Mouse (Mus musculus) brain, embryonic 14.5 days (tissue): ENCODE results near the gene Ube2e1.

Experiments used
- CTCF ChIP-seq: fragments of 200-500 bp; IDR thresholded peaks from 2 replicates; pipeline ENCODE4 v1.5.1; 2012; ENCODE audit warnings: inconsistent platforms, mild to moderate bottlenecking, moderate library complexity, borderline replicate concordance; ENCODE audit not compliant: insufficient read depth, insufficient read length; ENCODE audit errors: extremely low read depth
- POLR2A ChIP-seq: fragments of 200-500 bp; IDR thresholded peaks from 2 replicates; pipeline ENCODE4 v1.6.1; 2012; ENCODE audit warnings: mild to moderate bottlenecking, inconsistent platforms, borderline replicate concordance; ENCODE audit not compliant: poor library complexity, insufficient read depth, insufficient read length, severe bottlenecking; ENCODE audit errors: extremely low read depth

DNA sequence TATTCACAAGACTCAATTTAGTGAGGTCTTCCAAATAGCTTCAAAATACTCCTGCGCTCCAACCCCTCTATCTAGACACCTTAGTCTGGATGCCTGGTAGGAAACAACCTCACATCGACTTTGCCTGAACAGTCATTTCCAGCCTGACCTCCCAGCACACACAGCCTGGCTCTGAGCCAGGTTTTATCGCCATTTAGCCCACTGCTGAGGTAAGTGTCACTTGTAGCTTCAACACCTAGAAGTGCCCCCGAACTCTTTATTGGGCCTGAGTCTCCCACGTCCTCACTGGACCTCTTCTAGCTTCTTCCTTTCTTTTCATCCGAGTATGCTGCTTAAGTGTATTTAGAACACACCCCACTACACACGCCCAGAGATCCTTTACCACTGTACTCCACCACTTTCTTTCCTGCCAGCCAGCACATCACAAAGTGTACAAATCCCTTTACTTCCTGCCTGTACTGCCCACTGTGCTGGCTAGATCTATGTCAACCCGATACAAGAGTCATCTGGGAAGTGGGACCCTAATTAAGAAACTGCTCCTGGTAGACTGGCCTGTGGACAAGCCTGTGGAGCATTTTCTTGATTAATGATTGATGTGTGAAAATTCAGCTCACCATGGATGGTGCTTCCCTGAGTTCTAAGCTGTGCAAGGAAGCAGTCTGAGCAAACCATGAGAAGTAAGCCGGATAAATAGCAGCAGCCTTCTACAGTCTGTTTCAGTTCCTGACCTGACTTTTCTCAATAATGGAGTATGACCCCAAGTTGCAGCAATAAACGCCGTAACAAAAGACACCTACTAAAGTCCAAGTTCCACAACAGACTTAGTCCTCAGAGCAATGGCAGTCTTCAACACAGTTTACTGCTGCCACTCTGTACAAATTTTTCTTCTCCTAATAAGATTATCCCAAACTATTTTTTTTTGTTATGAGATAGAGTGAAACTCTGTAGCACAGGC is 13.9 kb downstream of the Ube2e1 start:
- no peak for TF ChIP-seq CTCF
- TF ChIP-seq POLR2A = no peak
